Mouse (Mus musculus) fat pad, adult 2 months (tissue): ENCODE results near the gene Tacc2.

Experiments used
- DNase-seq: peaks from one replicate; pipeline ENCODE4 v3.0.0-alpha.2; 2011; ENCODE audit warnings: low read depth, low spot score; ENCODE audit errors: extremely low read depth

Gene Tacc2

DNA sequence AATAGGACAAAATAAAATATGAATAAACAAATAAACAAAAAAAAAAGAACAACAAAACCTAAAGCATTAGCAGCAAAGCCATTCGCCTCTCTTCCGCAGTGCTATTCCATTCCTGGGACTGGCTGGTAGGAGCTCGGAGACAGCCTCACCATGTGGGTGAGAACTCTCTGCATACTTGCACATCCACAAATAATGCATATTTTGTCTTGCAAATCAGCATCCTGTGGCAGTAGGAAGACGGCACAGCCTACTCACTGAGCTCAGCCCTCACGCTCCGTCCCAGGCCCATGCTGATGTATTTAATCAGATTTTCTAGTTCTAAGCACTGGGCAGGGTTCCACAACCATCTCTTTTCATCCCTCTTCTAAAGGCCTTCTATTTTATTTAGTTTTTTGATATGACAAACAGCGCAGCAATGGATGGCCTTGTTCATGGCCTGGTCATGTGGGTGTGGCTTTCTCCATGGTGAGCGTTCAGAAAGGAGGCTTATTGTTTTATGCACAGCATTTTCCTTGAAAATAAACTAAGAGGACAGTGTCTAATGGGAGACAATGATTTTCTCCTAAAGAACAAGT lies 226.1 kb downstream of the Tacc2 start:
- DNase-seq: no peak

- DNase-seq: no peak
These were observed 227.8 kb downstream of the Tacc2 start for GRCm38 (mm10) chr7:130804991-130805390.

GRCm38 (mm10) chr7:130807749-130808148 lies 230.5 kb downstream of the Tacc2 start:
- DNase-seq: no peak

GRCm38 (mm10) chr7:130808694-130809093 lies 231.5 kb downstream of the Tacc2 start:
- no peak for DNase-seq

DNA sequence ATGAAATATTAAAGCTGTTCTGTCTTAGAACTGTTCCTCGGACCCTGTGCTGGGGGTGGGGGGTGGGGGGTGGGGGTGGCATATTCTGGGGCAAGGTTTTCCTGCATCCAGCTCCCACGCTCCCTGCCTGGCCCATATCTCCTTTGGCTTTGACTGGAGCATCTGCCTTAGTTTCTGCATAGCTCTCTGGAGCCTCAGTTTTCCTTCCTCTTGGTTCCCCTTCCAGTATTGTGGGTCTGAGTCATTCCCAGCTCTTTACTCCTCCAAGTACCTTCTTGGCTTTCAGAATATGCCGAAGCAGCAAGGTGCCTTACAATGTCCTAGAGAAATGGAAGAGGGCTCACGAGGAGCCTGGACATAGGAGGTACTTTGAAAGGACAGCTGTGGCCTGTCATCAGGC lies 233.0 kb downstream of the Tacc2 start:
- DNase-seq: no peak

DNA sequence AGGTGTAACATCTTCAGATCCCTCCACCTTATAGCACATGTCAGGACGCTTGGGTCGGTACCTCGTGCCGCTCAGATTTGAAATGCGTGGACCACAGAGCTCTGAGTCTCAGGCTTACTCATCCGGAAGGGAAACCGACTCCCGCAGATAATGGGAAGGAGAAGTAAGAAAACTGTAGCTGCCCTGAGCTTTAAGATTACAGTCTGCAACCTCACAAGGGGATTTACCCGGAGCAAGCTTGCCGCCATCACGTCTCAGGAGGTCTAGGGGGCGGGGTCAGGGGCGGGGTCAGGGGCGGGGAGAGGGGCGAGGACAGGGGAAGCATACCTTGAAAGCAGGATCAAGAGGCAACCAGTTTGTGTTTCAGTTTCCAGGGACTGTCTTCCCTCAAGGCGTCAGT lies 235.2 kb downstream of the Tacc2 start:
- DNase-seq: no peak
